Mouse (Mus musculus) midbrain, postnatal 0 days (tissue): ENCODE measurements around the gene Psip1. TPM values are rescaled to one million over a fixed set of nuclear protein-coding genes. Genes with fewer than 3 reads are reported as not detected.

Experiments
- ATAC-seq: fragments of 200-750 bp; cut with Nextera tagmentation; 2 replicates; pipeline ENCODE4 v1.8.0; 2017; ENCODE audit warnings: moderate number of reproducible peaks, mild to moderate bottlenecking, moderate TSS enrichment, moderate library complexity; ENCODE audit not compliant: low FRiP score
- DNase-seq: peaks from one replicate; pipeline ENCODE4 v3.0.0-alpha.2; 2015; ENCODE audit warnings: low spot score
- H3K27ac ChIP-seq: fragments of 300-500 bp; sonication (generic); 2 replicates; pipeline ENCODE4 v1.5.1; 2014; ENCODE audit warnings: low read depth, mild to moderate bottlenecking, low read length, mixed read lengths
- H3K27me3 ChIP-seq: fragments of 300-500 bp; sonication (generic); 2 replicates; pipeline ENCODE4 v1.6.1; 2014; ENCODE audit warnings: low read length, control low read depth, mixed read lengths; ENCODE audit not compliant: insufficient read depth
- H3K36me3 ChIP-seq: fragments of 300-500 bp; sonication (generic); 2 replicates; pipeline ENCODE4 v1.6.1; 2014; ENCODE audit warnings: low read length, control low read depth, mixed read lengths; ENCODE audit not compliant: insufficient read depth
- H3K4me1 ChIP-seq: fragments of 300-500 bp; sonication (generic); 2 replicates; pipeline ENCODE4 v1.6.1; 2014; ENCODE audit warnings: mild to moderate bottlenecking, control low read depth, antibody characterized with exemption, low read length, mixed read lengths; ENCODE audit not compliant: insufficient read depth
- H3K4me2 ChIP-seq: fragments of 300-500 bp; sonication (generic); 2 replicates; pipeline ENCODE4 v1.6.1; 2014; ENCODE audit warnings: low read depth, mild to moderate bottlenecking, low read length, mixed read lengths; ENCODE audit not compliant: poor library complexity, severe bottlenecking
- H3K4me3 ChIP-seq: fragments of 300-500 bp; sonication (generic); 2 replicates; pipeline ENCODE4 v1.5.1; 2014; ENCODE audit warnings: low read depth, mild to moderate bottlenecking, low read length, moderate library complexity
- H3K9ac ChIP-seq: fragments of 300-500 bp; sonication (generic); replicated peaks from 2 replicates; pipeline ENCODE4 v1.6.1; 2014; ENCODE audit warnings: mild to moderate bottlenecking, low read length, moderate library complexity, mixed read lengths; ENCODE audit not compliant: poor library complexity, severe bottlenecking
- H3K9me3 ChIP-seq: fragments of 300-500 bp; sonication (generic); 2 replicates; pipeline ENCODE4 v1.6.1; 2016; ENCODE audit warnings: low read length, control low read depth
- CTCF ChIP-seq: IDR thresholded peaks from 2 replicates; pipeline ENCODE4 v1.5.1; 2016; ENCODE audit warnings: antibody characterized with exemption, mild to moderate bottlenecking
- WGBS: fragments of 180-500 bp; shearing (Covaris S2); extraction: QIAGEN DNeasy Blood & Tissue Kit; methylation state at CpG from one replicate; pipeline ENCODE4 v1.1.7; 2014; 5-methylcytosine and 5-hydroxymethylcytosine counted together
- polyA plus RNA-seq: library from polyadenylated mRNA; unstranded; fragments of >200 nt; fragmentation: Nextera tagmentation; extraction: Ambion mirVana; gene quantifications from 2 replicates; pipeline ENCODE4 v1.2.1, GENCODE M21; 2015
- total RNA-seq: library from RNA; depleted of rRNA; stranded (reverse); fragments of >200 nt; gene quantifications from 2 replicates; pipeline ENCODE4 v1.2.3, GENCODE M21; 2014

The Psip1 gene
- total and polyA plus RNA-seq, 2 experiments from 2014 or later, result 206 to 320 TPM

DNA sequence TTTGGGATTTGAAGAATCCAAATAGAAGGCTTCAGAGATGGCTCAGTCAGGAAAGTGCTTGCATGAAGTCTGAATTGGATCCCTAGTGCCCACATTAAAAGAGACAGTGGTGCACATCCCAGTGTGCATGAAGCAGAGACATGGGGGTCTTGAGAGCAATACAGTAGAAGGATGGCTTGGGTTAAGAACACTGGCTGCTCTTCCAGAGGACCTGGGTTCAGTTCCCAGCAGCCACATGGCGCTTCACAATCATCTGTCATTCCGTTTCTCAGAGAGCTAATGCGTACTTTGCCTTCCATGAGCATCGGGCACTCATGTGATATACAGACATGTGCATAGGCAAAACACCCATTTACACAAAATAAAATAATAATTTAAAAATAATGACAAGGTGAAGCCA lies 61.1 kb downstream of the Psip1 start:
- H3K27ac ChIP-seq, result no peak overlapping the region
- no peak for TF ChIP-seq CTCF
- H3K9me3 ChIP-seq, result no peaks in the 10 kb centered on the region
- over 99% methylated on average over 4 of the region's 4 CpGs for WGBS
- DNase-seq (no peak), ATAC-seq (no peak)
- H3K27me3 ChIP-seq, result no peaks in the 10 kb centered on the region
- H3K4me1 ChIP-seq, result no peaks in the 10 kb centered on the region
- H3K4me3 ChIP-seq, result no peak overlapping the region
- no peak overlapping the region for H3K9ac ChIP-seq
- no peak overlapping the region for H3K4me2 ChIP-seq
- H3K36me3 ChIP-seq, result peaks cover 24% of the 10 kb centered on the region; the same call in 1 of the 2 replicates

DNA sequence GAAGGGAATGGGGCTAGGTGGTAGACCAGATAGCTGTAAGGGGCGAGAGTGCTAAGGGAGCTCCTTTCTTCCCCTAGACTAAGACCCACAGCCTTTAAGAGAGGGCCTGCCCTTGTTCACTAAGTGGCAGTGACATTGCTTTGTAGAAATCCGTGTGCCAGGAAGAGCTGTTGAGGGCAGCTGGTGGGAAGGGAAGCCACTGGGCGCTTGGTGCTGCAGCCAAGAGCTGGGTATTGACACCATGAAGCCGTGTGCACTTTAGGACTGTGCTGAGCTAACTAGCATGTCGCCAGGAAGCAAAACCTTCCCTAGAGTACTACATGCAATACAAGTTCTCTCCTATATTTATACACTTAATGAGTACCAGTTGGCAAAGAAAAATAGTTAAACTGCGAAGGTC lies 62.6 kb downstream of the Psip1 start:
- Histone ChIP-seq H3K4me1 (no peaks in the 10 kb centered on the region), H3K4me2 (no peak overlapping the region), H3K27me3 (no peaks in the 10 kb centered on the region), H3K36me3 (peaks cover 24% of the 10 kb centered on the region; the same call in 1 of the 2 replicates), H3K27ac (no peak overlapping the region), H3K9ac (no peak overlapping the region), H3K9me3 (no peaks in the 10 kb centered on the region), H3K4me3 (no peak overlapping the region)
- TF ChIP-seq CTCF, result no peak
- DNase-seq, result no peak
- 97% methylated on average over 6 of the region's 6 CpGs for WGBS
- ATAC-seq, result no peak

- peak overlapping the region; percentile 93 for H3K9ac ChIP-seq
- peak overlapping the region; percentile 92 for H3K4me3 ChIP-seq
- DNase-seq (no peak), ATAC-seq (no peak)
- peaks cover 4% of the 10 kb centered on the region; the same call in 1 of the 2 replicates for H3K36me3 ChIP-seq
- no peaks in the 10 kb centered on the region for H3K9me3 ChIP-seq
- peak overlapping the region; percentile 52 for H3K4me2 ChIP-seq
- TF ChIP-seq CTCF, result no peak
- no peak overlapping the region for H3K27ac ChIP-seq
- WGBS, result 73% methylated on average over 2 of the region's 2 CpGs
- no peaks in the 10 kb centered on the region for H3K4me1 ChIP-seq
- no peaks in the 10 kb centered on the region for H3K27me3 ChIP-seq
Measured at GRCm38 (mm10) chr4:83418781-83419180, 67.5 kb downstream of the Psip1 start.

GRCm38 (mm10) chr4:83417820-83418186 lies 68.5 kb downstream of the Psip1 start:
- DNase-seq (no peak), ATAC-seq (peak; percentile 69)
- Histone ChIP-seq H3K36me3 (no peaks in the 10 kb centered on the region), H3K9ac (peak overlapping the region; percentile 93), H3K9me3 (no peaks in the 10 kb centered on the region), H3K4me2 (peak overlapping the region; percentile 52), H3K27ac (peak overlapping the region; percentile 89), H3K4me3 (peak overlapping the region; percentile 92), H3K4me1 (no peaks in the 10 kb centered on the region), H3K27me3 (no peaks in the 10 kb centered on the region)
- TF ChIP-seq CTCF, result no peak
- WGBS, result under 1% methylated on average over 30 of the region's 30 CpGs

DNA sequence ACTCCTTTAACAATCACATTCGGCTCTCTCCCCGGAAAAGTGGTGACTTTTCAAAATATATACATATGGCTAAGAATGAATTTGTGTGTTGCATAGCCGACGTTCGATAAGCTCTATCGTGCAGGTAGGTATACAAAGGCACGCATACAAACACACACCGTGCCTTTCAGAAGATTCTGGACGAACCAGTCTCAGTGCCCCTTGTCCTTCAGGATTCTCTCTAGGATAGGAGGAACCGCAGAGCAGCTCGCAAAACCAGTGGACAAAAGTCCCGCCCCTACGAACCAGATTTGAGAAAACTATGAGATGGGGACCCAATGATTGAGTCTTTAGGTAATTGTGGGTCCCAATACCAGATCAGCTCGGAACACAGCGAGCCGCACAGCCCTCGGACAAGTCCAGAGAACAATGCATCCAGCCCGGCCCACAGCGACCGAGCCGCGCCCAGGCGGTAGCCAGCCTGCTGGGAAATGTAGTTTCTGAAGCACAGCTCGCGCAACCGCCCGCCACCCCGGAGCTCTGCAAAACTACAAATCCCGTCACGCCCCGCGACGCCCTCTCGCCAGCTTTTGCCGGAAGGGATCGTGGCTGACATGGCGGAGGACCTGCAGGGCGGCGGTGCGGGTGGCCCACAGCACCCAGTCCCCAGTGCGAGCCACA lies 69.0 kb downstream of the Psip1 start, which contains the start of gene Snapc3:
Gene Snapc3 (plus strand): TSS at position 565 of the 660 bp plus-strand sequence.
- H3K27ac ChIP-seq, result peak within 1 kb of the TSS; percentile 89
- peak within 1 kb of the TSS; percentile 92 for H3K4me3 ChIP-seq
- under 1% methylated on average over 41 of the region's 41 CpGs for WGBS
- H3K4me1 ChIP-seq, result no peaks in the 10 kb centered on the region
- peak within 1 kb of the TSS; percentile 52 for H3K4me2 ChIP-seq
- ATAC-seq (peak; percentile 98), DNase-seq (peak; percentile 97)
- no peaks in the 10 kb centered on the region for H3K9me3 ChIP-seq
- peak; percentile 42 for TF ChIP-seq CTCF
- H3K36me3 ChIP-seq, result no peaks in the 10 kb centered on the region
- peak within 1 kb of the TSS; percentile 93 for H3K9ac ChIP-seq
- no peaks in the 10 kb centered on the region for H3K27me3 ChIP-seq

GRCm38 (mm10) chr4:83414241-83414824 lies 71.9 kb downstream of the Psip1 start:
- no peak for ATAC-seq
- no peak for DNase-seq
- no peaks in the 10 kb centered on the region for H3K9me3 ChIP-seq
- no peak overlapping the region for H3K27ac ChIP-seq
- H3K4me3 ChIP-seq, result no peak overlapping the region
- 76% methylated on average over 5 of the region's 5 CpGs for WGBS
- no peak overlapping the region for H3K4me2 ChIP-seq
- no peak overlapping the region for H3K9ac ChIP-seq
- H3K4me1 ChIP-seq, result no peaks in the 10 kb centered on the region
- no peak for TF ChIP-seq CTCF
- no peaks in the 10 kb centered on the region for H3K27me3 ChIP-seq
- no peaks in the 10 kb centered on the region for H3K36me3 ChIP-seq
